Mouse (Mus musculus) megakaryocyte-erythroid progenitor cell, adult 5-6 weeks (primary cell): Measurements from ENCODE around the gene Ak5. TPM values are rescaled to one million over a fixed set of nuclear protein-coding genes. Genes with fewer than 3 reads are reported as not detected.
"Not testable (repeated sequence)": the region's sequence is repeated elsewhere in the genome, so short reads cannot be mapped to it uniquely, and the experiment has no call there.

Experiments used
- ATAC-seq: replicated peaks from 2 replicates; pipeline ENCODE4 v1.8.0; 2016; ENCODE audit warnings: mild to moderate bottlenecking, inconsistent platforms; ENCODE audit not compliant: severe bottlenecking, poor library complexity, low FRiP score, low TSS enrichment
- total RNA-seq, 2 experiments: library from RNA; stranded (forward) in 1 of 2; stranded (reverse) in 1 of 2; fragments of 200-1000, 215-1000 nt in 1 of 2; fragments of >200 nt in 1 of 2; fragmentation: Nextera tagmentation in 1 of 2; gene quantifications; 2 replicates each; pipeline ENCODE4 v1.2.3; 2014 to 2017

Ak5 gene
- total RNA-seq, 2 experiments from 2014 or later: not detected

DNA sequence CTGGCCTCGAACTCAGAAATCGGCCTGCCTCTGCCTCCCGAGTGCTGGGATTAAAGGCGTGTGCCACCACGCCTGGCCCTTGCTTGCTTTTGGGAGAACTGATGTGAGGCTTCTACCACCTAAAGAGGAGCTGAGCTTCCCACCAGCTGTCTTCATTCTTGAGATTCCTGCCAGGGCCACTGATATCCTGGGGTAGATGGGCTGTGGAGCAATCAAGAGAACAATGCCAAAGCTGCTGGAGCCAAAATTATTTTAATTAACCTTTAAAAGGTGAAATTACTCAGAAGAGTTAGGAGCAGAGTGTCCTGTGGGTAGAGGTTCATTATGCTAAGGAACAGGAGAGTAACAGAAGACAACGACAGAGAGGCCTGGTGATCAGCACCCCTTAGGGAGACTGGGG, 202.8 kb downstream of the Ak5 start:
- no peak for ATAC-seq

DNA sequence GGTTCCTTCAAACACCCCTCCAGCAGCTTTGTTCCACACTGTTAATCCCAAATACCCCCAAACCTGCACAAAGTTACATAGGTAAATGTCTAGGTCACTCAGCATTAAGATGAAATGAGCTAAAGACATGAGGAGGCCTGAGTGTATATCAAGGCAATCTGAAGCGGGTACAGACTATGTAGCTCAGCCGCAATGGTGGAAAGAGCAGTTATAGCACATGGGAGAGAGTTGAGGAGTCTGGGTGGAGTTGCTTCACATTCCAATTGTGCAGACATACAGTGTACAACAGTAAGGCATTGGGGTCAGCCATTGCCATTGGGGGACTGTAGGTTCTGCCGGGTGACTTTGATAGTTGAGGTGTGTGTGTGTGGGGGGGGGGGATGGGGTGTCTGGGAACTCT, 203.7 kb downstream of the Ak5 start:
- ATAC-seq: no peak

DNA sequence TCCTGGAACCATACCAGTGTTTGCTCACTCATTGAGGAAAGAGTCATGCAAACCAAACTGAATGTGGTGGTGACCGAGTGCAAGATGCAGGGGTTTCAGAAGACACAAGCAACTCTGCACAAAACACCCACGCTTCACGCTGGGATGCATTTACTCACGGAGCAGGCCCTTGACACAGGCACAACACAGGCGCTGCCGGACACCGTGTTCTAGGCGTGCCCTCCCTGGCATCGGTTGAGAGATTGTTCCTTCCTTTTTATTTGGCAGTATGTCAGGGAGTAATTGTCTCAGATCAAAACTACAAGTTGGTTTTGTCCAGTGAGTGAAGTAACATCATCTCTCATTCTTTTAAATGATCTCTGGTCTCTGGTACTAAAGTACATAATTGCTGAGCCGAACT, 205.3 kb downstream of the Ak5 start:
- ATAC-seq: no peak

GRCm38 (mm10) chr3:152462038-152462547, 206.1 kb downstream of the Ak5 start:
- ATAC-seq: no peak

GRCm38 (mm10) chr3:152460802-152461201, 207.4 kb downstream of the Ak5 start:
- ATAC-seq: no peak

DNA sequence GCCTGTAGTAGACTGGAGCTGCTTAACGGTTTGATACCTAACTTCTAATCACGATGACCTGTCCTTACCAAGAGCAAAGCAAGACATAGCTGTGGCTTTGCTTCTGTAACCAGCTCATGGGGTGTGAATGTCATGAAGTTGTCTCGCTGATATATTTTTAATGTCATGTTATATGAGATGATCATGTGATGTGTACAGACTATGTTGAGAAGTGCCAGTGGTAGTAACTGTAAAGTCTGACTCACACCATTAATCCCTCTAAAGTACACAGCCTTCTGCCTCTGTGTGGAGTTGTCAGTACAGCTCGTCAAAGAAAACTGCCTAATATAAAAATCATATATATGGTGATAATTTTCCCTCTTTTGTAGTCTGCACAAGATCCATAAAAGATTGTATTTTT, 209.3 kb downstream of the Ak5 start:
- not testable (repeated sequence) for ATAC-seq

GRCm38 (mm10) chr3:152457308-152458035, 210.7 kb downstream of the Ak5 start:
- ATAC-seq: peak; percentile 99

DNA sequence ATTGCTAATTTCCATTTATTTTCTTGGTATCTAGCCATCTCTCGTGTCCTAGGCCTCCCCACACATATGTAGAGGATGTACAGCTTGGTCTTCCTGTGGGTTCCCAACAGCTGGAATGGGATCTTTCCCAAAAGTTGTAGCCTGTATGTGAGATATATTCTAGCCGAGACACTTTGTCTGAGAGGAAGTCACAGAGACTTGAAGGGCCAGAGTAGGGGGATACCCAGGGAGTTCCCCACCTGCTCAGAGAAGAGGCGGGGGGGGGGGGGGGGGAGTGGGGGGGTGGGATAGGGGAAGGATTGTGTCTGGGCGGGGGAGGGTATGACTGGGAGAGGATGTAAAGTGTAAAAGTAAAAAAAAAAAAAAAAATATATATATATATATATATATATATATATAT, 215.0 kb downstream of the Ak5 start:
- no peak for ATAC-seq

- 0 out of 2 replicates have a peak, but pooled peaks have one; percentile 49 for ATAC-seq
Measured at GRCm38 (mm10) chr3:152446966-152447365, 221.2 kb downstream of the Ak5 start.

DNA sequence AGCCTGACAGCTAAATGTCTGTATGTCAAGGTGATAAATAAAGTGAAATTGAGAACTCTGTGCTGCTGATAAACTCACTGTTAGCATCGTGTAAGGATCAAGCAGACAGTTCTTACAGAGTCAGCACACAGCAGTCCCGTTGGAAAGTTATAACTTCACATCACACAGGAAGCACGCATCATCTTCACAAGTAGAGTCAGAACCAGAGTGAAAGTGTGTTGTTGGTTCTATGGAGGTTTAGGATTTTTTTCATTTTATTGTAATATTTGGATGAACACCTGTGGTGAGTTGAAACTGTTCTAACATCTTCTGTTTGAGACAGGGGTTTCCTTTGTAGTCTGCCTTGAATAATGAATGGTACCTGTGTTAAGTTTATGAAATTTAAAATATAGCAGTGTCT, 224.0 kb downstream of the Ak5 start:
- no peak for ATAC-seq

DNA sequence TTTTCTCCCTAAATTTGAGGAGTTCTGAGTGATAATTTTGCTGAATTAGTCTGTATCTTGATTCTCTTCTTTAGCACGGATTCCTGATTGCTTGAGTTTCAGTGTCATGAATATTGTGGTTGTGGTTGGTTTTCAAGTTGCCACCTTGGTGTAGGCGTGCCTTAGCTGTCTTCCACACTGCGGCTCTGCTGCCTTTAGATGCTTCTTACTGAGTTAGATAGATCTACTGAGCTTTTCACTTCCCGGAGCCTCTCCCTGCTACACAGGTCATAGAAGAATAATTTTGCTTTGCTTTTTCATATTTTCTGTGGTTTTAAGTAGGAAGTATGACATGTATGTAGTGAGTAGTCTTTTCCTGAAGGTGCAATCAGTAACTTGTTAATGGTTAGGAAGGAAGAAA, 225.4 kb downstream of the Ak5 start:
- no peak for ATAC-seq

GRCm38 (mm10) chr3:152438068-152438467, 230.1 kb downstream of the Ak5 start:
- ATAC-seq: no peak

- ATAC-seq: peak; percentile 62; the same call in 1 of the 2 replicates
Measured at GRCm38 (mm10) chr3:152435590-152435989, 232.6 kb downstream of the Ak5 start.

DNA sequence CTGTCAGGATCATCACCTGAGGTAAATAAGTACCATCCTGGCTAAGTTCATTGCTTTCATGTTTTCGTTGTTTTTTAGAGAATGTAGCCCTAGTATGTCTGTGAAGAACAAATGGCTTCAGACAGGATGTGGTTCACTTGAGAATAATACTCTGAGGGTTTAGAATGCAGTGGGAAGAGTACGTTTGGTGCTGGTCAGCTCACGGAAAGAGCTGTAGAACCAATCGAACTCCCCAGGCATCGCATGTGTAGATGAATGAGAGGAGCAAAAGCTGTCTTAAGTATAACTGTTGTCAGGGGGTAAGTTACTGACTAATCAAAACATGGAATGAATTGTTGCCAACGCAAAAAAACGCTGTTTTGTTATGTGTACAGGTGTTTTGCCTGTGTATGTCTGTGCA, 235.5 kb downstream of the Ak5 start:
- ATAC-seq: no peak

- no peak for ATAC-seq
Measured at GRCm38 (mm10) chr3:152428925-152429324, 239.2 kb downstream of the Ak5 start.

Other genes with a start within 250 kb of the Ak5 start
- 32.8 and 36.6 TPM in 2 replicates for gene Pigk, start 45.7 kb upstream of the Ak5 start, total RNA-seq (2014; fragmentation: Nextera tagmentation)
- 63.0 and 64.0 TPM in 2 replicates for gene Pigk, start 45.7 kb upstream of the Ak5 start, total RNA-seq (2017)